Mouse (Mus musculus): ENCODE data around the gene Rasgef1c.
A peak's percentile ranks its signal among the peaks of the same experiment; 100 is the strongest.

Gene Rasgef1c

GRCm38 (mm10) chr11:49926183-49926582 is 24.5 kb downstream of the Rasgef1c start:
- no peak for DNase-seq (ENCODE audit: low spot score)

- DNase-seq (ENCODE audit: low spot score): no peak
Measured at GRCm38 (mm10) chr11:49927169-49927568, 25.5 kb downstream of the Rasgef1c start.

GRCm38 (mm10) chr11:49927670-49928069 is 26.0 kb downstream of the Rasgef1c start:
- DNase-seq (ENCODE audit: low spot score): no peak

- DNase-seq (ENCODE audit: low spot score): no peak
Measured at GRCm38 (mm10) chr11:49931037-49931625, 29.5 kb downstream of the Rasgef1c start.

GRCm38 (mm10) chr11:49931853-49932252 is 30.2 kb downstream of the Rasgef1c start:
- DNase-seq (ENCODE audit: low spot score): no peak

- no peak for DNase-seq (ENCODE audit: low spot score)
Measured at GRCm38 (mm10) chr11:49933811-49934210, 32.2 kb downstream of the Rasgef1c start.

- DNase-seq (ENCODE audit: low spot score): peak; percentile 47
Measured at GRCm38 (mm10) chr11:49934322-49934721, 32.7 kb downstream of the Rasgef1c start.

- no peak for DNase-seq (ENCODE audit: low spot score)
Measured at GRCm38 (mm10) chr11:49936458-49936857, 34.8 kb downstream of the Rasgef1c start.

GRCm38 (mm10) chr11:49937779-49938178 is 36.1 kb downstream of the Rasgef1c start:
- DNase-seq (ENCODE audit: low spot score): no peak

- peak; percentile 65 for DNase-seq (ENCODE audit: low spot score)
Measured at GRCm38 (mm10) chr11:49938258-49939164, 36.9 kb downstream of the Rasgef1c start.

GRCm38 (mm10) chr11:49942841-49943240 is 41.2 kb downstream of the Rasgef1c start:
- DNase-seq (ENCODE audit: low spot score): no peak

- no peak for DNase-seq (ENCODE audit: low spot score)
Measured at GRCm38 (mm10) chr11:49943901-49944300, 42.3 kb downstream of the Rasgef1c start.

- no peak for DNase-seq (ENCODE audit: low spot score)
Measured at GRCm38 (mm10) chr11:49945726-49946125, 44.1 kb downstream of the Rasgef1c start.

GRCm38 (mm10) chr11:49949839-49950238 is 48.2 kb downstream of the Rasgef1c start:
- no peak for DNase-seq (ENCODE audit: low spot score)

GRCm38 (mm10) chr11:49953616-49954015 is 52.0 kb downstream of the Rasgef1c start:
- no peak for DNase-seq (ENCODE audit: low spot score)

- peak; percentile 77 for DNase-seq (ENCODE audit: low spot score)
Measured at GRCm38 (mm10) chr11:49955577-49956261, 54.1 kb downstream of the Rasgef1c start.

GRCm38 (mm10) chr11:49958017-49958416 is 56.4 kb downstream of the Rasgef1c start:
- no peak for DNase-seq (ENCODE audit: low spot score)

GRCm38 (mm10) chr11:49961098-49961740 is 59.6 kb downstream of the Rasgef1c start:
- no peak for DNase-seq (ENCODE audit: low spot score)

GRCm38 (mm10) chr11:49965320-49965719 is 63.7 kb downstream of the Rasgef1c start:
- no peak for DNase-seq (ENCODE audit: low spot score)

GRCm38 (mm10) chr11:49969692-49970091 is 68.1 kb downstream of the Rasgef1c start:
- no peak for DNase-seq (ENCODE audit: low spot score)

- DNase-seq (ENCODE audit: low spot score): no peak
Measured at GRCm38 (mm10) chr11:49973657-49974340, 72.2 kb downstream of the Rasgef1c start.

GRCm38 (mm10) chr11:49974675-49975074 is 73.0 kb downstream of the Rasgef1c start:
- no peak for DNase-seq (ENCODE audit: low spot score)

All from left cerebral cortex, adult 11 months (tissue).